Mouse (Mus musculus): ENCODE data around the gene Ifi27. TPM values are rescaled to one million over a fixed set of nuclear protein-coding genes. Genes with fewer than 3 reads are reported as not detected.
A peak's percentile ranks its signal among the peaks of the same experiment; 100 is the strongest.

Gene Ifi27
- polyA plus RNA-seq (2015; fragmentation: Nextera tagmentation; extraction: Ambion mirVana), result 9.3 and 12.6 TPM in 2 replicates

- H3K9me3 ChIP-seq, result no peaks in the 10 kb centered on the region
- no peak within 1 kb of the TSS for H3K4me3 ChIP-seq
- H3K27ac ChIP-seq, result no peak within 1 kb of the TSS
- H3K27me3 ChIP-seq, result no peaks in the 10 kb centered on the region
- no peak within 1 kb of the TSS for H3K4me2 ChIP-seq
- no peak within 1 kb of the TSS for H3K9ac ChIP-seq
- WGBS, result 80% methylated on average over 8 of the region's 8 CpGs
- H3K36me3 ChIP-seq, result no peaks in the 10 kb centered on the region
- H3K4me1 ChIP-seq (replicated peaks), result no peaks in the 10 kb centered on the region
- no peak for ATAC-seq (ENCODE audit: low FRiP score)
Observed at GRCm38 (mm10) chr12:103433986-103434731, at the start of gene Ifi27. Gene Ifi27 (plus strand): TSS chr12:103434211.

GRCm38 (mm10) chr12:103388505-103389347 is 45.3 kb upstream of the Ifi27 start, which contains the start of gene Otub2:
Gene Otub2 (plus strand): TSS chr12:103388682.
- Histone ChIP-seq H3K27me3 (no peaks in the 10 kb centered on the region), H3K4me2 (peak within 1 kb of the TSS; percentile 85), H3K36me3 (no peaks in the 10 kb centered on the region), H3K4me3 (peak within 1 kb of the TSS; percentile 73), H3K27ac (peak within 1 kb of the TSS; percentile 78), H3K9me3 (no peaks in the 10 kb centered on the region), H3K9ac (peak within 1 kb of the TSS; percentile 91), H3K4me1 (replicated peaks) (peaks cover 22% of the 10 kb centered on the region)
- peak; percentile 99 for ATAC-seq (ENCODE audit: low FRiP score)
- 1% methylated on average over 56 of the region's 58 CpGs for WGBS

GRCm38 (mm10) chr12:103389348-103389727 is 44.7 kb upstream of the Ifi27 start:
- Histone ChIP-seq H3K27ac (no peak overlapping the region; the same call in 1 of the 2 replicates), H3K9me3 (no peaks in the 10 kb centered on the region), H3K4me1 (replicated peaks) (peaks cover 22% of the 10 kb centered on the region), H3K4me3 (peak overlapping the region; percentile 73), H3K27me3 (no peaks in the 10 kb centered on the region), H3K36me3 (no peaks in the 10 kb centered on the region), H3K4me2 (peak overlapping the region; percentile 85), H3K9ac (peak overlapping the region; percentile 91)
- no peak; the same call in 1 of the 2 replicates for ATAC-seq (ENCODE audit: low FRiP score)
- 65% methylated on average over 2 of the region's 2 CpGs for WGBS

GRCm38 (mm10) chr12:103389982-103390381 is 44.0 kb upstream of the Ifi27 start:
- 87% methylated on average over 4 of the region's 4 CpGs for WGBS
- no peak overlapping the region for H3K9ac ChIP-seq
- H3K36me3 ChIP-seq, result no peaks in the 10 kb centered on the region
- no peaks in the 10 kb centered on the region for H3K27me3 ChIP-seq
- H3K4me2 ChIP-seq, result no peak overlapping the region
- H3K4me1 ChIP-seq (replicated peaks), result peaks cover 22% of the 10 kb centered on the region
- no peaks in the 10 kb centered on the region for H3K9me3 ChIP-seq
- no peak overlapping the region for H3K27ac ChIP-seq
- no peak for ATAC-seq (ENCODE audit: low FRiP score)
- H3K4me3 ChIP-seq, result no peak overlapping the region

- H3K4me2 ChIP-seq, result no peak overlapping the region
- no peak overlapping the region for H3K9ac ChIP-seq
- H3K27ac ChIP-seq, result no peak overlapping the region
- H3K4me3 ChIP-seq, result no peak overlapping the region
- no peak for ATAC-seq (ENCODE audit: low FRiP score)
- H3K27me3 ChIP-seq, result no peaks in the 10 kb centered on the region
- no peaks in the 10 kb centered on the region for H3K9me3 ChIP-seq
- WGBS, result 90% methylated on average over 7 of the region's 7 CpGs
- peaks cover 22% of the 10 kb centered on the region for H3K4me1 ChIP-seq (replicated peaks)
- H3K36me3 ChIP-seq, result no peaks in the 10 kb centered on the region
Observed at GRCm38 (mm10) chr12:103391098-103391497, 42.9 kb upstream of the Ifi27 start.

GRCm38 (mm10) chr12:103393528-103393927 is 40.5 kb upstream of the Ifi27 start:
- no peaks in the 10 kb centered on the region for H3K27me3 ChIP-seq
- peaks cover 22% of the 10 kb centered on the region for H3K4me1 ChIP-seq (replicated peaks)
- WGBS, result 50% methylated on average over 6 of the region's 6 CpGs
- H3K36me3 ChIP-seq, result no peaks in the 10 kb centered on the region
- no peak for ATAC-seq (ENCODE audit: low FRiP score)
- H3K9ac ChIP-seq, result no peak overlapping the region
- H3K27ac ChIP-seq, result no peak overlapping the region
- H3K9me3 ChIP-seq, result no peaks in the 10 kb centered on the region
- no peak overlapping the region for H3K4me2 ChIP-seq
- H3K4me3 ChIP-seq, result no peak overlapping the region

GRCm38 (mm10) chr12:103395486-103396275 is 38.3 kb upstream of the Ifi27 start:
- Histone ChIP-seq H3K4me1 (replicated peaks) (peaks cover 3% of the 10 kb centered on the region; the same call in 1 of the 2 replicates), H3K27ac (no peak overlapping the region), H3K9ac (no peak overlapping the region), H3K9me3 (no peaks in the 10 kb centered on the region), H3K4me2 (no peak overlapping the region), H3K36me3 (peaks cover 6% of the 10 kb centered on the region), H3K4me3 (no peak overlapping the region), H3K27me3 (no peaks in the 10 kb centered on the region)
- ATAC-seq (ENCODE audit: low FRiP score), result no peak
- 84% methylated on average over 12 of the region's 12 CpGs for WGBS

- no peaks in the 10 kb centered on the region for H3K9me3 ChIP-seq
- H3K36me3 ChIP-seq, result peaks cover 14% of the 10 kb centered on the region
- H3K4me3 ChIP-seq, result no peak overlapping the region
- WGBS, result 83% methylated on average over 7 of the region's 7 CpGs
- ATAC-seq (ENCODE audit: low FRiP score), result no peak
- H3K9ac ChIP-seq, result no peak overlapping the region
- H3K4me1 ChIP-seq (replicated peaks), result no peaks in the 10 kb centered on the region; the same call in 1 of the 2 replicates
- H3K4me2 ChIP-seq, result no peak overlapping the region
- no peak overlapping the region for H3K27ac ChIP-seq
- H3K27me3 ChIP-seq, result no peaks in the 10 kb centered on the region
Observed at GRCm38 (mm10) chr12:103396751-103397150, 37.3 kb upstream of the Ifi27 start.

GRCm38 (mm10) chr12:103404131-103404530 is 29.9 kb upstream of the Ifi27 start:
- Histone ChIP-seq H3K27me3 (no peaks in the 10 kb centered on the region), H3K4me1 (replicated peaks) (no peaks in the 10 kb centered on the region), H3K4me2 (no peak overlapping the region), H3K9me3 (no peaks in the 10 kb centered on the region), H3K27ac (no peak overlapping the region), H3K4me3 (no peak overlapping the region), H3K9ac (no peak overlapping the region), H3K36me3 (peaks cover 86% of the 10 kb centered on the region)
- WGBS, result 91% methylated on average over 18 of the region's 18 CpGs
- no peak for ATAC-seq (ENCODE audit: low FRiP score)

- ATAC-seq (ENCODE audit: low FRiP score), result no peak
- H3K27me3 ChIP-seq, result no peaks in the 10 kb centered on the region
- WGBS, result 96% methylated on average over 4 of the region's 4 CpGs
- no peak within 1 kb of the TSS for H3K9ac ChIP-seq
- no peak within 1 kb of the TSS for H3K4me2 ChIP-seq
- no peaks in the 10 kb centered on the region for H3K9me3 ChIP-seq
- H3K4me3 ChIP-seq, result no peak within 1 kb of the TSS
- peaks cover 99% of the 10 kb centered on the region for H3K36me3 ChIP-seq
- no peaks in the 10 kb centered on the region for H3K4me1 ChIP-seq (replicated peaks)
- no peak within 1 kb of the TSS for H3K27ac ChIP-seq
Observed at GRCm38 (mm10) chr12:103407720-103408119, 26.3 kb upstream of the Ifi27 start, which contains the start of gene 9330161L09Rik. Gene 9330161L09Rik (minus strand): TSS chr12:103407820.

- Histone ChIP-seq H3K27ac (no peak overlapping the region), H3K9ac (no peak overlapping the region), H3K27me3 (no peaks in the 10 kb centered on the region), H3K4me3 (no peak overlapping the region), H3K9me3 (no peaks in the 10 kb centered on the region), H3K36me3 (peaks cover 99% of the 10 kb centered on the region), H3K4me1 (replicated peaks) (no peaks in the 10 kb centered on the region), H3K4me2 (no peak overlapping the region)
- no peak for ATAC-seq (ENCODE audit: low FRiP score)
- WGBS, result 97% methylated on average over 10 of the region's 10 CpGs
Observed at GRCm38 (mm10) chr12:103408144-103408543, 25.9 kb upstream of the Ifi27 start.
